Mouse (Mus musculus) cerebellum, adult 11-12 months (tissue): Measurements from ENCODE around the gene Crybg3.

ENCODE experiments used
- DNase-seq: peaks from one replicate; pipeline ENCODE4 v3.0.0; 2022

Gene Crybg3

DNA sequence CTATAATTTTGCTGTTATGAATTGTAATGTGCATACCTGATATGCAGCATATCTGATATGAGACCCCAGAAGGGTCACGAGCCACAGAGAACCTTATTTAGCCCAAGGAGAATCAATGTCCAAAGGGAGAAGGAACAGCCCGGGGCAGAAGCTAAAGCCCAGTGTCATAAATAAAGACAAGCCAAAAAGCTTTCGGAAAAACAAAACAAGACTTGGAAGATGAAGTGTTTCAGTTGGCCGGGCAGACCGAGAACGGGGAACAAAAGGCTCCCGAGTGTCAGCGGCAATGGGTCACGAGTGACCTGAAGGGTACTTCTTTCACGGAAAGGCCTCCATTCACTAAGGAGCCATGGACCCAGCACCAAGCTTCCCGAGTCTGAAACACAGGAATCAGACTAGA, 26.8 kb downstream of the Crybg3 start:
- no peak for DNase-seq

DNA sequence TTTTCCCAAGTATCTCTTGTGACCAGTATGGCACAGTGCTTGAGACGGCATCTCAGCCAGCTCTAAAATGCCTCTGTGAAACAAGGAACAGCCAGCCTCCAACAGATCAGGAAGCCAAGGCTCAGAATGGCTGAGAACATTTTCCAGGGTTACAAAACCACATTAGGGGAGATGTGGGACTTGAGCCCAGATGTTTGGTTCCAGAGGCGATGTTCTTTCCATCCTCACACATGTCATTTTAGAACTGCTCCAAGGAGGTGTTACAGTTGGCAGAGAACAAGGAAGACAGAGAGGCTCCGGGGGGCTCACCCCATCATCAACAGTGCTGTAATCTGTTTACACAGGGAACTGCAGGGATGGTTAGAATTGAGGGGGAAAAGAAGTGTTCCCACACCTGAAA, 28.1 kb downstream of the Crybg3 start:
- DNase-seq: no peak

DNA sequence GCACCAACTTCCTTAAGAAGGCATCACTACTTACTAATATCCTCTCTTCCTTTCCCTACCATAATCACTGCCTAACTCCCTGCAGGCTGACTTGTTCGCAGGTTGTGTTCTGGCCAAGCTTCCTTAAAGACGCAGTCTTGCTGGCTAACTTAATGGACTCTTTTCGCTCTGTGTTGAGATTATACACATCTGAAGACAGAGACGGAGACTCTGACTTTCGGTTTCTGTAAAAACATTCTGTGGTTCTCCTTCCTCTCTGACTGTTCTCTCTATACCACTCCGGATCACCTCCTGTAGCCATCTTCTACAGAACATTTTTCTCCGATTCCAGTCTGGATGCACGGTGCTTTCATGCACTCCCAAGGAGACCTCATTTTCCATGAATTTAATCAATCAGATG, 30.0 kb downstream of the Crybg3 start:
- no peak for DNase-seq

DNA sequence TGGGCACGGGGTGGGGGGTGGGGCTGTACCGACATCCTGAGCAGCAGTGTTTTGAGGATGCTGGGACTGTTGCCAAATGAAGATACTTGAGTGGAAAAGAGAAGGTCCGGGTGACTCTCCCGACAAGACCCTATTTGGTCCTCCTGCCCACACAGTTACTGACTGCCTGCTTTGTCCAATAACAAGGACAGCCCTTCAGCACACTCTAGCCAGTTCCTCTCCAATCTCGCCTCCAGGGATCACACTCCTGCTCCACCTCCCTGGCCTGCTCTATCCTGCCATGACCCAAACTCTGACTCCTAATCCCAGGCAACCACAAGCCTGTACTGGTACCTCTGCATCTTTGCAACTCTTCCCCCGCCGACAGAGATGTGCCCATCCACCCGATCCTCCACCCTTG, 30.9 kb downstream of the Crybg3 start:
- DNase-seq: no peak

DNA sequence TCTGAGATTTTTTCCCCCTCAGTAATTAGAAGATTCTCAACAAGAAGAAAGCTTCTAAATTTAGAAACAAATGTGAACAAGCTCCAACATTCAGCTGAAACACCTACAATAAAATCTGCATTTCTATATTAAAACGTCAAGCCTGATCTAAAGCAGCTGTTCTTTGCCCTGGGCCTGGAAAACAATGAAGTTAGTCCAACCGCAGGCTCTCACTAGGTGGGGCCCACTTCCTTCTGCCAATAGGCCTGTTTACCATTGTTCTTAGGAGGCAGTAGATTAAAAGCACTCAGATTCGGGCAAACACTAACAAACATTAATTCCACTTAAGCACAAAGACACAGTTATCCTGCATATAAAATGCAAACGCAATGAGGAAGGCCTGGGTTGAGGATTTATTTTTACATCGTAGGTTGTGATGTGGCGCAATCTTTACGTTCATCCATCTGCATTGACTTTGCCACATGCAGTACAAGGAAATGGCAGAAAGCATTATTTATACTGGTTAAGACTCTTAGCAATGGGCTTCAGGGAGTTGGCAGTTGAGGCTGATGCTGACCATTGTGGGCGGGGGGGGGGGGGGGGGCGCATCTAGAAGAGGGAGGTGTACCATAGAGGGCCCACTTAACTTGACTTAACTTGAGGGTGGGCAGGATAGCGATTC, 32.9 kb downstream of the Crybg3 start:
- DNase-seq: no peak

DNA sequence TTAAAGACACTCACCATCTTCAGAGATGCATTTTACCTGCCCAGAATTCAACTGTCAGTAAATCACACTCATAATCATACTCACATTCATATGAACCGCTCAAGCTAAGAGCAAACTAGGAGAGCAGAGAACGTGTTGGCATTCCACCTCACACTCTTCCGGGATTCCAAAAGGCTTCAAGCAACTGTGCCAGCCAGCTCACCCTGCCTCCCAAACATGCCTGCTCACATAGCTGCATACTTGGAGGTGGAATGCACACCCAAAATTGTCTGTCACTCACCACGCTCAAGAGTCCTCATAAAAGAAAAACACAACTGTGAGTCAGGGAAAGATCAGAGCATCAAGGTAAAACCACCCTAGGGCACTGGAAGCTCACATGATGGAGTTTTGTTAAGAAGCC, 34.3 kb downstream of the Crybg3 start:
- no peak for DNase-seq

DNA sequence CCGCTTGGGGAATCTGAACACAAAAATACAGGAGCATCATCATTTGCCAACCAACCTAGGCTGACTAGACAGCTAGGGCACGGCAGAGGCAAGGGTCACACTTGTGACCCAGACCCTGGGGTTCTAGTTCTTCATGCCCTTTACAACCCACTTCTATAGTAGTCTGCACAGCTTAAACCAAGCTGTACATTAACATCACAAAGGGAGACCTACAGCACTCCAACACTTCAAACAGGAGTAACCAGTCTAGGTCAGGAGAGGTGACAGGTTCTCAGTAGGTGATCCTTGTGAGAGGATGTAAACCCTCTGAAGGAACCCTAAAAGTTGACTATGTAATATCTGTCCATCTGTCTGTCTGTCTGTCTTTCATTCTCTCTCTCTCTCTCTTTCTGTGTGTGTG, 35.1 kb downstream of the Crybg3 start:
- DNase-seq: no peak

DNA sequence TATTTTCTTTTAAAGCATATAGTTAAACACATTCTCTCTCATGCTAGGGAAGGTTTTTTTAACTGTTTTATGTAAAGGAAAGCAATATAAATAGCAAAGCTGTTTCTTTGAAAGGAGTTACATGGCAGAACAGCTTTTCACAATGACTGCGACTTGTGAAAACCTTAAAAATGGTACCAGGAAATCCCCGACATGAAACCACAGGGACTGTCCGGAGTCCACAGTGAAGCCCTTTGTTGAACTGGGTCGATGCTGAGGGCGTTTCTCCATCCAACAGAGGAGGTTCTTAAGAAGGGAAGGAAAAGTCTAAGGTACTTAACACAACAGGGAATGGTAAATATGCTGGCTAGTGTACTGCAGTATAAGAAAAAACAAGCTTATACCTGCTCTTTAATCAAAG, 36.8 kb downstream of the Crybg3 start:
- DNase-seq: no peak

DNA sequence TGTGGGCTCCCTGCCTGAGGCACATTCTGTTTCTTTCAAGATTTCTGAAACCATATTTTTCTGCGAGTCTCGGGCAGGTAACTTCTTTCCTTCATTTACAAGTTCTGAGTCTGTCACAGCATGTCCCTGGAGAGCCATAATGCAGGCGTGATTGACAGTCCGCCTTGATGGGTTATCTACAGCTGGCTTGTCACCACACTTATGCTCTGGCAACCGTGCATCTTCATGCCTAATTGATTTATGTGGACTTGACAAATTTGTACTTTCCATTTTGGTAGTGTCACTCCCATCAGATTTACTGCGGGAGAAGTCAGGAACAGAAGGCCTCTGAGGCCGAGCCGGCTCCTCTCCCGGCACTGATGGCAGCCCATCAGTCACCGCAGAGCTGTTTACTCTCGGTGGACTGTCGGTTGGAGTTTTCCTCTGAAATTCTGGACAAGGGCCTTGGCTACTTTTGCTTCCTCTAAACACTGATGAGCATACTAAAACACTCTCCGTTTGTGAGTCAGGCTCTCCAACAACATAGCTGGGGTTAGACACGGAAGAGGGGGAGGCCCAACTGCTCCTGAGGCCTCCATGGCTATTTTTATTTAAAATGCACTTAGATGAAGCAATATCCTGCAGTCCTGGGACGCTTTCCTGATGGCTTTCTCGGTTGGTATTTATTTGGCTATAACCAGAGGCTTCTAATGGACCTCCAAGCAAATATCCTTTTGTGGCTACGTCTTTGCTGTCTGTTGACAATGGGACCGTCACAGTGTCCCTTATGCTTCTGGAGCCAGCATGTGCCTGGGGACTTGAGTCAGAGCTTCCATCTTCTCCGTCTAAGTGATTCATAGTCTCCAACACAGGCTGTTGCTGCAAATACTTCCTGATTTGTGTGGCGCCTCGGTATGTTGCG, 41.2 kb downstream of the Crybg3 start:
- DNase-seq: no peak

DNA sequence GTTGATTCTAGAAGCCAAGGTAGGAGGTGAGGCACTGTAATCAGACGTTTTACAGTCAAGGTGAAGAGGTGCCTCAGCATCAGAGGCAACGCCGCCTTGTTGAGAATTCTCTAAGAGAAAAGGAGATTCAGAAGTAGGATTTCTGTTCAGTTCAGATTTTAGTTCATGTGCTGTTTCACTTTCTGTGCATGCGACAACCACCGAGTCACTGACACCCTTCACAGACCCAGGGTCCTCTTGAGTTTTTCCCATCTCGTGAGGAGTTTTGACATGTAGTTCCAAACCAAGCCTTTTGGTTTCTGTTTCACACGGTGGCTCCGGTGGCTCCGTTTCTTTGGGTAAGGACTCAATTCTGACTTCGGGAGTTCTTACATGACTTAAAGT, 41.9 kb downstream of the Crybg3 start:
- DNase-seq: no peak

DNA sequence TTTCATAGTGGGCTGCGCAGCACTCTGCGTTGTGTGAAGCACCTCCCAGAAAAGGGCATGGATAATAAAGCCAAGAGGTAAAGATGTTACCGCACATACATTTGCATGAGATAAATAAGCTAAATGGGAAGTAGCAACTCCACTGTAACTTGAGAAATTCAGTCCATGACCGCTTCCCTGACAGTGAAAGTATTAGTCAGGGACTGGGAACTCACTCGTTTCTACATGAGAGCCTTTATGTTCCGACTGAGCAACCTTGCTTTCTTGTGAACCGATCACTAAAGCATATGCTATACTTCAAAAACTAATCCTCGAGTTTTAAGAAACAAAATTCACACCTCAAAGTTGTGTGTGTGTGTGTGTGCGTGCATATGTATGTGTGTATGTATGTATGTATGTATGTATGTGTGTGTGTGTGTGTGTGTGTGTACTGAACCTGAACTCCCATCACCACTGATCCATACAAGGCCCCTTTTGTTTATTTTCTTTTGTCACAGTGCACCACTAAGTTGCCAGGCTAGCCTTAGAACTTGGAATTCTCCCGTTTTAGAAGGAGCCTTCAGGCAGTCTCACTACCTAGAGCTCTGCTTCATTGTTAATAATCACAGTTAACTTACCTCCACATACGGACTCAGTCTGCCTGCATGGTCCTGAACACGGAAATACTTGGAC, 47.2 kb downstream of the Crybg3 start:
- no peak for DNase-seq

DNA sequence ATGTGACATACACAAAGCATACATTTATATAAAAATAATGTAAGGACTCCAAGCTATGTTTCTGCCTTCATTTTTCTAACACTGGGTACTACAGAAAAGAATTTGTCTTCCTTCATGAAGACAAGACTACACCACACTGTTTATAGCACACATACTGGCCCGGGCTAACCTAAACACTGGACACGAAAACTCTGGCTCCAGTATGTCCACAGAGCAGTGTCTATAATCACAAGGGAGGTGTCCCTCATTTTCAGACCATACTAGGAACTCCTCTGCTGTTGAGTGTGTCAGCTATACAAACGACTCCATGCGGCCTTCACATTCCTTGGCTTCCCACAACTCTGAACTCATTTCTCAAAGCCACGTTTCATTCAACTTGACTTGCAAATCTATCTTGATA, 49.3 kb downstream of the Crybg3 start:
- no peak for DNase-seq

DNA sequence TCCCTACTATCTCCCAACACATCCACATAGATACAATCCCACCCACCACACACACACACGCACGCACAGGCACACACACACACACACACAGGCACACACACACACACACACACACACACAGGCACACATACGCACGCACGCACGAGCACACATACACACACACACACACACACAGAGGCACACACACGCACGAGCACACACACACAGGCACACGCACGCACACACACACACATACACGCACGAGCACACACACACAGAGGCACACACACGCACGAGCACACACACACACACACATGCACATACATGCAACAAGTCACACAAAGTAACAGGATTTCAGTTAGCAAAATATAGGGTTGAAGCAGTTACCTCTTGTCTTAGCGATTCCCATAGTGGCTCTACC, 51.1 kb downstream of the Crybg3 start:
- DNase-seq: no peak

DNA sequence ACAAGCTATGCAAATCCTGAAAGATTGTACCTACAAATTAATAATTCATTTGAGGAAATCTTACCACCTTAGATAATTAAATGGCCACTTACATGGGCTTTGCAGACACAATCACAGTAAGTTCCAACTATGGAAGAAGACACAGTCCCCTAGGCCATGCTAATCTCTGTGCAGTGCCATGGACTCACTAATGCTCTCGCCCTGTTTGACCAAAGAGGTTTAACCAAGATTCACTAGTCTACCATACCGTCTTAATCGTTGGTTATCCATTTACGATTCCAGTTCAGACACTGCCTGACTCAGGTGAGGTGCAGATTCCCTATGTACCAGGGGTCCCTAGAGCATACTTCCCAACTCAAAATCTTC, 52.2 kb downstream of the Crybg3 start:
- DNase-seq: no peak

DNA sequence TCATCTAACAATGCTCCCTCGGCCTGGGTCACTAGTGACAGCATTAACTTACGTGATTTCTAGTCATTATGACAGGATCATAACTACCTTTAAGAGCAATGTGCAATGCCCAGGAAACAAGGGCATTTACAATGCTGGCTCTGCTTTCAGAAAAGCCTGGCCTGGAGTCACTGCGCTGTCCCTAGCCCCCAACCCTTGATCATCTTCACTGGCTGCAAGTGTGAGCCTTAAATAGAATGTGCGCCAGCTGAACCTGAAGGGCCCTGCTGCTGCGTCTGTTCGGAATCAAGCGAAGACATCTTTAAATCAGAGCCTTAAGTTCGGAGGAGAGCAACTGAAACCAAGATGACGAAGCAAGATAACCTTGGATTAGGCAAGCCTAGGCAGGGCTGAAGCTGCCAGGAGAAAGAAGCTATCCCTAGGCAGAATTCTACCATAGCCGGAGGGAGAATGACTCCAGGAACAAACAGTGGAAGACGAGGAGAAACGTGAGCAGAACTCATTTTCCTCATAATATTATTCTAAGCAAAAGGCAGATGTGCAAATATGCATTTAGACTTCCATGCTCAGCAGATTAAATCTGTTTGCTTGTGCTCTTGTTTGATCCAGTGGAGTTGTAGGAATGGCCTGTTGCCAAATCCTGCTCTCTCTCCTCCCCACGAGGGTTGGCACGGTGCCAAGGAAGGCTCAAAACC, 52.7 kb downstream of the Crybg3 start:
- no peak for DNase-seq

DNA sequence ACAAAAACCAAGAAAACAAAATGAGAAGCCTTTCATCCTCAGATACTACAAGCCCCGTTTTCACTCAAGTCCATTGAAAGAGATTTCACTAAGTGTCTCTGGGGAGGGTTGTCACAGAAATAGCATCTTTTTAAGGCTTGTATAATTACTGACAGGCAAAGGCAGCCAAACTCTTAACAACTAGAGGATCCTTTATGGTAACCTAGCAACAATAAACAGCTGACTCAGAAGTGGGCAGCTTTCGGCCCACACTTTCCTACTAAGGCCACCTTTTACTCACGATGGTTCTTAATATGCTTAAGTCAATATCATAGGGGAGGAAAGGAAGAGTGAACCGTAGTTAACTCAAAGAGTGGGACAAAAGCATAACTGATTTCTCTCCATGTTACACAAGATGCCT, 53.3 kb downstream of the Crybg3 start:
- DNase-seq: no peak

DNA sequence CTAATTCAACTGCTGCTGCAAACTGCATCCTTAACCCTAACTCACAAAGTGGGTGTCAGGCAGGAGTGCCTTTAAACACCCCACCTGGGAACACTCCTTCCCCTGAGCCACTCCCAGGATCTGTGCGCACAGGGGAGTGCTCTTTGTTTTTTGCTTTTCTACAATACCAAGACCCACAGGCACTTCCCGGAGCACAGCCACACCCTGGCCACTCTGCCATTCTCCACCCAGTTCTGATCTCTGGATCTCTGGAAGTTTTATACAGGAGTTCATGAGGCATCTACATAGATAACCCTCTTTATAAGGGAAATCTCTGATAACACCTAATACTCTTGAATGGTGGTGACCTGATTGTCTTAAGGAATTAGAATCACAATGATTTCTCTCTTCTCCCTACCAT, 55.4 kb downstream of the Crybg3 start:
- no peak for DNase-seq

DNA sequence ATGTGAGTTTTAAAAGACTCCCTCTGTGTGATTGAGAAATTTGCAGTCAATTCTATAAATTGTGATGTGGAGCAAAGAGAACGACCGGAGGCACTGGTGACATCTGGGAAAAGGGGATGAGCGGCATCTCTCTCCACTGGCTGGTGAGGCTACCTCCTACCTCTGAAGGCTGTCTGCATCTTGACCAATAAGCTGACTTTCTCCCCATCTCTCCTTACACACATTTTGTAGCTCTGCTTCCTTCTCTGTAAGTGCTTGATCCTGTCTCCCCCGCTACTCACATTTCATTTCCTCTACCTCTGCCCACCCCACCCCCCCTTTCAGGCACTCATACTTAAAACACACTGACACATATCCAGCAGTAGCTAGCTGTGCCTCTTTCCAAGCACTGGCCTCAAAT, 59.4 kb downstream of the Crybg3 start:
- no peak for DNase-seq

DNA sequence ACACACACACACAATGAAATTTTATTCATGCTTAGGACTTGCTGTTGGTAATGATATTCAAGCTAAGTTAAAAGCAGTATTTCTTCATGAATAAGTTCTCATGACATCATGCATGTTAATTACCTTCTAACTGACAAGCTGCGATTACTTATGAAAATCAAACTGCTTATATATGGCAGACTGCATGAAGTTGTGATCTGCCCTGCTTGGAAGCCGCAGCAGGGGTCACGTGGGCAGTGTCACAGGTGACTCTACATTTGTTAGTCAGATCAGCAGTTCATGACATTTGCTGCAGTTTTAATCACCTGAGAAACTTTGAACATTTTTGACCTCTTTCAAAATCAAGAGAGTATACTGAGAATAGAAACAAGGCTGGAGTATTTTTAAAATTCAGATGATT, 59.8 kb downstream of the Crybg3 start:
- DNase-seq: no peak

DNA sequence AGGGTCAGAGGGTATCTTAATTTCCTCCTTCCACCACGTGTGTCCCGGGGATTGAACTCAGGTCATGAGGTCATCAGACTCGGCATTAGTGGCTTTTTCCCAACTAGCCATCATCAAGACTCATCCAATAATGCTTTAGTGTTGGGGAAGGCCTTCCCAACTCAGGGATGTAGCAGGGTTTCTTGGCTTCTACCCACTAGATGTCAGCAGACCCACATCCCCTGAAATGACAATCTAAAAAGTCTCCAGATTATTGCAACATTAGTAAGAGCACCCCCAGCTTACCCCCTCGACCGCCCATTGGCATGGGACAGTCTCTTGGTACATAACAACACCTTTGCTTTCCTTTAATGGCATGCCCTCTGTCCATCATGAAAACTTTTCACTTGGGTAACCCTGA, 65.1 kb downstream of the Crybg3 start:
- no peak for DNase-seq

DNA sequence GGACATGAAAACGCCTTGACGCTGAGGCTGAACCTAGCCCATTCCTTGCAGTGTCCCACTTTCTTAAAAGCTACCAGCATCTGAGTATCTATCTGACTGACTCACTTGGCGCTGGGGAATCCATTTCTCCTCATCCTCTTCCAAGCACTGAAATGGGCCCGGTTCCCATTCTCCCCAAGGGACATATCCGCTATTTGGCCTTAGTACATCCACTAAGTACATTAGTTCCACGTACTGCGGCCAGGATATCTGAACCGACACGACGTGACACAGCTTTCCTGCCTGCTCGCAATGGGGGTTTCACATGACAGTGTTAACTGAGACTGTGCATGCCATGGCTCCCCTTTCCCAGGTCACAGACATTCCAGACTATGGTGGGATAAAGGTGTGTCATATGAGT, 66.4 kb downstream of the Crybg3 start:
- no peak for DNase-seq

DNA sequence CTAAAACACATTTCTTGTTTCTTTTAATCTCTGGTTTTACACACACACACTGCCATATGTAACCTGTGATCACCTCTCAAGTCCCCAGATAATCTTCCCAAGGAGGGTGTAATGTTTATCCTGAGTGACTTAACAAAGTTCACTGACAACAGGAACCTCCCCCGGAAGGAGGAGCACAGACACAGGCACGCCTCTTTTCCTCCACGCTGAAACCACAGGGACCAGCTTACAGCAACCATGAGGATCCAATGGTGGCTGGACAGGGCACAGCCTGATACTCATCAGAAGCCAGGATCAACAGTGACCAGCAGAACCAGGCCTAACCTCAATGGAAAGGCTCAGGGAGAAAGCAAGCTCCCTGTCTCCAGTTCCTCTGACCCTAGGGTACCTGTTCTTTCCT, 68.2 kb downstream of the Crybg3 start:
- DNase-seq: no peak

DNA sequence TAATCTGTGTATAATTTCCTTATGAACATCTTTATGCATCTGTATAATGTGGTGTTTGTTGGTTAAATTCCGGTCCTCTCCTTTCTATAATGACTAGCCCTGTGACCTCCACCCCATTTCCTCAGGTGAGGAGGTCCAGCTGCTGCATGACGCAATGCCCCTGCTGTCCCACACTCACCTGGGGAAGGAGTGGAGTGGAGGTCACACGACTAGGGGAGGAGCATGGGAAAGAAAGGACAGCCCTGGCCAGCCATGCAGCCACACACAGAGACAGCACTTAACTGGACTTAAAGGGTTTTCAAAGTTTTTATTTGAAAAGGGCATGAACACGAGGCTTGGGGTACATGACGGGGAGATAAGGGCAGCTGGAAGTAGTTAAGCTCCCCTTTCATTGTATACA, 69.5 kb downstream of the Crybg3 start:
- no peak for DNase-seq

DNA sequence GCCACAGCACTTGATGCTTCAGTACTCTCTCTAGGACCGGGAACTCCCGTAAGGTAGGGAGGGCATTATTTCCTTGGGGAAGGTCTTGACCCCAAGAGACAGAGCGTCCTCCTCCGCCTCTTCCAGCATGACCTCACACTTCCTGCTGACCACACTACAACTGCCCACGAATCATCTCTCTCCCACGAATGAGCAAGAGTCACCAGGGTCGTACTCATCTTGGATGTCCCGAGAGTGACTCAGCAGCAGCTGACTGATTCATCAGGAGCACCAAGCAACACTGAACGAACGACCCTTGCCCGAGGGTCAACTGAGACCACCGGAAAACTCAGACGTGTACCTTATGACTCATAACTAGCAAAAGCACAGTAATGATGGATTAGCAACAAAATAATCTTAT, 71.2 kb downstream of the Crybg3 start:
- no peak for DNase-seq
